ENCODE assay signal across 8 mouse cellular contexts in genomic region chr9:66835097-66835480, GRCm38 (mm10). TPM values are rescaled to one million over a fixed set of nuclear protein-coding genes. Genes with fewer than 3 reads are reported as not detected.
DNase-seq lines count a peak whose midpoint lies in the region; ATAC-seq lines count a peak whose summit lies in the region.

No protein-coding gene starts in this region.

- peaks cover 18% of the 10 kb centered on the region for H3K4me1 ChIP-seq in kidney, embryonic 15.5 days
- peaks cover 19% of the 10 kb centered on the region for H3K4me1 ChIP-seq in hindbrain, embryonic 15.5 days (replicated peaks)

- H3K27ac ChIP-seq in kidney, embryonic 15.5 days = peak overlapping the region; percentile 33; the same call in 1 of the 2 replicates
- H3K27ac ChIP-seq in hindbrain, embryonic 15.5 days (replicated peaks) = peak overlapping the region; percentile 58; the same call in 1 of the 2 replicates

- H3K27me3 ChIP-seq in kidney, embryonic 15.5 days = peaks cover 5% of the 10 kb centered on the region; the same call in 1 of the 2 replicates
- peaks cover 9% of the 10 kb centered on the region for H3K27me3 ChIP-seq in hindbrain, embryonic 15.5 days

- H3K9me3 ChIP-seq in kidney, embryonic 15.5 days (replicated peaks) = no peaks in the 10 kb centered on the region
- H3K9me3 ChIP-seq in hindbrain, embryonic 15.5 days = no peaks in the 10 kb centered on the region

- peak; percentile 72 for ATAC-seq in kidney, embryonic 15.5 days (replicated peaks; ENCODE audit: low FRiP score)
- ATAC-seq in hindbrain, embryonic 15.5 days (ENCODE audit: low FRiP score, low read depth) = peak; percentile 83; the same call in 1 of the 2 replicates
- ATAC-seq in megakaryocyte, adult 5-6 weeks (ENCODE audit: poor library complexity, severe bottlenecking) = peak; percentile 11
- no peak for ATAC-seq in frontal cortex, adult (ENCODE audit: low TSS enrichment)

- no peak for DNase-seq in kidney, adult 9 months
- DNase-seq in c-Kit-positive CD71-positive TER-119-negative erythroid progenitor cells, embryonic 14.5 days (ENCODE audit: low read depth) = peak; percentile 34
- DNase-seq in urinary bladder, adult 2 months (ENCODE audit: low spot score) = no peak
- no peak for DNase-seq in layer of hippocampus, adult 9-11 months

- H3K36me3 ChIP-seq in kidney, embryonic 15.5 days = no peaks in the 10 kb centered on the region; the same call in 1 of the 2 replicates
- no peaks in the 10 kb centered on the region for H3K36me3 ChIP-seq in hindbrain, embryonic 15.5 days

- peak overlapping the region; percentile 78 for H3K4me3 ChIP-seq in kidney, embryonic 15.5 days (replicated peaks)
- peak overlapping the region; percentile 86 for H3K4me3 ChIP-seq in hindbrain, embryonic 15.5 days

- peak overlapping the region; percentile 96 for H3K4me2 ChIP-seq in kidney, embryonic 15.5 days
- H3K4me2 ChIP-seq in hindbrain, embryonic 15.5 days = peak overlapping the region; percentile 94

- WGBS in kidney, embryonic 15.5 days = under 1% methylated on average over 24 of the region's 24 CpGs
- WGBS in hindbrain, embryonic 15.5 days = under 1% methylated on average over 24 of the region's 24 CpGs

- peak overlapping the region; percentile 46 for H3K9ac ChIP-seq in kidney, embryonic 15.5 days
- H3K9ac ChIP-seq in hindbrain, embryonic 15.5 days = peak overlapping the region; percentile 43

RNA-seq across cellular contexts. Expression of gene Aph1c, which starts 0.6 kb away (rescaled TPM):
- 5.4 and 7.2 TPM in 2 replicates for polyA plus RNA-seq in kidney, embryonic 15.5 days (2015; fragmentation: Nextera tagmentation; extraction: Ambion mirVana)
- 4.1 and 4.8 TPM in 2 replicates for polyA plus RNA-seq in hindbrain, embryonic 15.5 days (2015; fragmentation: Nextera tagmentation; extraction: Ambion mirVana)
- total RNA-seq in megakaryocyte, adult 5-6 weeks (2015) = 25.0 and 31.4 TPM in 2 replicates
- 8.4 and 9.6 TPM in 2 replicates for total RNA-seq in megakaryocyte, adult 5-6 weeks (2017)
- 3.7 and 5.0 TPM in 2 replicates for polyA plus RNA-seq in urinary bladder, adult 2 months (2012; rRNA removed)

RNA-seq across cellular contexts. Expression of gene Gm10647, which starts 38.2 kb away (rescaled TPM):
- polyA plus RNA-seq in kidney, embryonic 15.5 days (2015; fragmentation: Nextera tagmentation; extraction: Ambion mirVana) = 0.69 and 0.96 TPM in 2 replicates
- 0.73 and 0.89 TPM in 2 replicates for polyA plus RNA-seq in hindbrain, embryonic 15.5 days (2015; fragmentation: Nextera tagmentation; extraction: Ambion mirVana)
- 0.22 TPM in 1 of 2 replicates, not detected in the other for total RNA-seq in megakaryocyte, adult 5-6 weeks (2015)
- total RNA-seq in megakaryocyte, adult 5-6 weeks (2017) = 0.48 TPM in 1 of 2 replicates, not detected in the other
- 0.36 and 0.37 TPM in 2 replicates for polyA plus RNA-seq in urinary bladder, adult 2 months (2012; rRNA removed)

RNA-seq across cellular contexts. Expression of gene Aph1b, which starts 39.8 kb away (rescaled TPM):
- 9.2 and 11.9 TPM in 2 replicates for polyA plus RNA-seq in kidney, embryonic 15.5 days (2015; fragmentation: Nextera tagmentation; extraction: Ambion mirVana)
- 19.9 and 20.7 TPM in 2 replicates for polyA plus RNA-seq in hindbrain, embryonic 15.5 days (2015; fragmentation: Nextera tagmentation; extraction: Ambion mirVana)
- total RNA-seq in megakaryocyte, adult 5-6 weeks (2015) = 9.7 and 10.6 TPM in 2 replicates
- total RNA-seq in megakaryocyte, adult 5-6 weeks (2017) = 7.0 and 7.8 TPM in 2 replicates
- 8.2 and 8.8 TPM in 2 replicates for polyA plus RNA-seq in urinary bladder, adult 2 months (2012; rRNA removed)
